Mouse (Mus musculus) C2C12 (cell line): ENCODE measurements around the gene Inava.

Experiments
- CTCF ChIP-seq: IDR thresholded peaks from one replicate; pipeline ENCODE4 v1.5.1; 2011; ENCODE audit not compliant: control insufficient read depth, insufficient read depth, insufficient read length
- MAX ChIP-seq: IDR thresholded peaks from one replicate; pipeline ENCODE4 v1.6.1; 2011; ENCODE audit warnings: mild to moderate bottlenecking, control low read depth
- MYOD1 ChIP-seq: IDR thresholded peaks from one replicate; pipeline ENCODE4 v1.6.1; 2011; ENCODE audit warnings: low read depth; ENCODE audit not compliant: control insufficient read depth, insufficient read length
- USF1 ChIP-seq: IDR thresholded peaks from one replicate; pipeline ENCODE4 v1.6.1; 2011; ENCODE audit warnings: low read depth, mild to moderate bottlenecking, control low read depth, moderate library complexity

GRCm38 (mm10) chr1:136234595-136235092 lies 580 bp upstream of the Inava start:
- TF ChIP-seq CTCF (peak; percentile 45), USF1 (no peak), MYOD1 (no peak), MAX (no peak)
